Mouse (Mus musculus) stomach, adult 2 months (tissue): ENCODE results near the gene Ercc8. TPM values are rescaled to one million over a fixed set of nuclear protein-coding genes. Genes with fewer than 3 reads are reported as not detected.

ENCODE experiments used
- polyA plus RNA-seq: library from polyadenylated mRNA; depleted of rRNA; stranded (reverse); fragments of >200 nt; gene quantifications from 2 replicates; pipeline ENCODE4 v1.2.3, GENCODE M21; 2012; rRNA removed

The Ercc8 gene
- 1.7 and 2.5 TPM in 2 replicates for polyA plus RNA-seq

DNA sequence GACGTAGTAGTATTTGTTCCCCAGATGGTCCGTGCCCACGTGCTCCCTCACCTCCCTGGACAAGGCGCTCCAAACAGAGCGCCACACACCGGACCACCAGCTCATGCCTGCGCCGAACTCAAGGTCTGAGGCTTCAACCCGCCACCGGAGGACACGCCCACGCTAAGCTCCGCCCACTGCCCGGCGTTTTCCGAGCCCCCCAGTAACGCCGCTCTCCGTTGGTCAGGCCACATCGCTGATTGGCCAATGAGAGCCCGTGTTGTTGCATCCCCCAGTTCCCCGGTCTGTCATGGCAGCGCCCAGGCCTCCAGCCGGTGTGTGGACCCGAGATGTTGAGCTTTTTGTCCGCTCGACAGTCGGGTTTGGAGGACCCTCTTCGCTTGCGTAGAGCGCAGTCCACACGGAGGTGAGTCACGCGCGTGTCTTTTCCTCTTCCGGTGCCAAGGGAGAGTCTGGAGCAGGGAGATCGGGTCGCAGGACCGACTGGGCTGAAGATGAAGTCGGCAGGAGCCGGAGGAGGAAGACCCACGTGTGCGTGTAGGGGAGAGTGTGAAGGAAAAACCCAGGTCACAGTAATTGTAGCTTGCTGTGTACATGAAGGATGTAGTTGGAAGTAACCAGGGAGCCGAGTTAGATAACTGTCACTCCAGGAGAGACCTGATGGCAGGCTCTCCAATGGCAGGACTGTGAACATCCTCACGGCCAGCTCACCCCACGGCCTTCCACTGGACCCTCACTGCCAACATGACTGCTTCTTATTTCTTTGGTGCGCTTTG, at the start of gene Ercc8, which contains the start of gene Ndufaf2:
Gene Ercc8 (plus strand): TSS at position 267 of the 776 bp plus-strand sequence.
Gene Ndufaf2 (minus strand): TSS at position 159 of the 776 bp plus-strand sequence.

DNA sequence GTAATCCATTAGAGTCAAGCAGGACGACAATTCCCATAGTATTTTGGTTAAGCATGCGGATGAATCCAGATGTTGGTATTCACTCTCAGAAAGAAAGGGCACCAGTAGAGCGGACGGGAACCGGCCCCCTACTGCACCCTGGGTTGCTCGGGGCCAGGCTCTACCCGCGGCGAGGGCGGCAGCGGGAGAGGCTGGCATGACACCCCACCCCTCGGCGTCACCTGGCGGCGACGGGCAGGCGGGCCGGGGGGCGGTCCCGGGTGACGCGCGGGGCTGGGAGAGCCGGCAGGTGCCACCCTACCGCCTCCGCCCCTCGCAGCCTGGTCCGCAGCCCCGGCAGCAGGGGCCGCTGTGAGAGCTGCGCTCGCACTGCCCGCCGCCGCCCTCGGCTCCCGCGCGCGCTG, 55.6 kb downstream of the Ercc8 start, which contains the start of gene Elovl7:
Gene Elovl7 (plus strand): TSS at position 324 of the 404 bp plus-strand sequence.

Other genes starting within 250 kb of the Ercc8 start
- gene Smim15, start 114.3 kb upstream of the Ercc8 start, polyA plus RNA-seq = 0.78 and 1.5 TPM in 2 replicates
- 0.77 and 1.0 TPM in 2 replicates for gene Ndufaf2, start 108 bp upstream of the Ercc8 start, polyA plus RNA-seq
- 1.6 and 2.7 TPM in 2 replicates for gene Elovl7, start 55.7 kb downstream of the Ercc8 start, polyA plus RNA-seq
- 0.23 and 0.24 TPM in 2 replicates for gene Depdc1b, start 157.6 kb downstream of the Ercc8 start, polyA plus RNA-seq